Mouse (Mus musculus) forebrain, embryonic 16.5 days (tissue): ENCODE results near the gene Itga11. TPM values are rescaled to one million over a fixed set of nuclear protein-coding genes. Genes with fewer than 3 reads are reported as not detected.
"Not testable (repeated sequence)": the region's sequence is repeated elsewhere in the genome, so short reads cannot be mapped to it uniquely, and the experiment has no call there.

Source experiments
- ATAC-seq: fragments of 200-750 bp; cut with Nextera tagmentation; 2 replicates; pipeline ENCODE4 v1.8.0; 2017; ENCODE audit warnings: mild to moderate bottlenecking, moderate library complexity
- H3K27ac ChIP-seq: fragments of 300-500 bp; sonication (generic); 2 replicates; pipeline ENCODE4 v1.5.1; 2014; ENCODE audit warnings: low read length, control low read depth
- H3K27me3 ChIP-seq: fragments of 300-500 bp; sonication (generic); replicated peaks from 2 replicates; pipeline ENCODE4 v1.6.1; 2014; ENCODE audit warnings: low read length; ENCODE audit not compliant: control insufficient read depth, insufficient read depth
- H3K36me3 ChIP-seq: fragments of 300-500 bp; sonication (generic); 2 replicates; pipeline ENCODE4 v1.6.1; 2014; ENCODE audit not compliant: control insufficient read depth, insufficient read depth
- H3K4me1 ChIP-seq: fragments of 300-500 bp; sonication (generic); replicated peaks from 2 replicates; pipeline ENCODE4 v1.6.1; 2014; ENCODE audit warnings: low read length; ENCODE audit not compliant: control insufficient read depth, insufficient read depth
- H3K4me2 ChIP-seq: fragments of 300-500 bp; sonication (generic); 2 replicates; pipeline ENCODE4 v1.6.1; 2014; ENCODE audit warnings: mild to moderate bottlenecking, low read length, control low read depth
- H3K4me3 ChIP-seq: fragments of 300-500 bp; sonication (generic); replicated peaks from 2 replicates; pipeline ENCODE4 v1.5.1; 2014; ENCODE audit warnings: mild to moderate bottlenecking, low read length, control low read depth
- H3K9ac ChIP-seq: fragments of 300-500 bp; sonication (generic); replicated peaks from 2 replicates; pipeline ENCODE4 v1.6.1; 2014; ENCODE audit warnings: low read depth, low read length, control low read depth
- H3K9me3 ChIP-seq: fragments of 300-500 bp; sonication (generic); 2 replicates; pipeline ENCODE4 v1.6.1; 2016; ENCODE audit warnings: low read length; ENCODE audit not compliant: control insufficient read depth
- WGBS: fragments of 180-500 bp; shearing (Covaris S2); extraction: QIAGEN DNeasy Blood & Tissue Kit; methylation state at CpG from one replicate; pipeline ENCODE4 v1.1.7; 2014; 5-methylcytosine and 5-hydroxymethylcytosine counted together
- polyA plus RNA-seq: library from polyadenylated mRNA; unstranded; fragments of >200 nt; fragmentation: Nextera tagmentation; extraction: Ambion mirVana; gene quantifications from 2 replicates; pipeline ENCODE4 v1.2.1, GENCODE M21; 2015

Itga11 gene
- polyA plus RNA-seq, 1 experiment from 2014 or later, result 1.0 TPM

- Histone ChIP-seq H3K4me1 (peaks cover 10% of the 10 kb centered on the region), H3K9me3 (no peaks in the 10 kb centered on the region), H3K4me2 (no peak overlapping the region), H3K4me3 (no peak overlapping the region), H3K9ac (no peak overlapping the region), H3K27ac (no peak overlapping the region), H3K36me3 (no peaks in the 10 kb centered on the region), H3K27me3 (no peaks in the 10 kb centered on the region)
- 92% methylated on average over 6 of the region's 6 CpGs for WGBS
- ATAC-seq, result no peak
These were observed 26.9 kb upstream of the Itga11 start for GRCm38 (mm10) chr9:62650764-62651163.

- H3K27me3 ChIP-seq, result no peaks in the 10 kb centered on the region
- ATAC-seq, result no peak
- no peak overlapping the region for H3K9ac ChIP-seq
- H3K4me3 ChIP-seq, result no peak overlapping the region
- H3K27ac ChIP-seq, result no peak overlapping the region
- no peak overlapping the region for H3K4me2 ChIP-seq
- no peaks in the 10 kb centered on the region for H3K9me3 ChIP-seq
- no peaks in the 10 kb centered on the region for H3K36me3 ChIP-seq
- 70% methylated on average over 6 of the region's 6 CpGs for WGBS
- H3K4me1 ChIP-seq, result no peaks in the 10 kb centered on the region
These were observed 23.3 kb upstream of the Itga11 start for GRCm38 (mm10) chr9:62654336-62654735.

- no peaks in the 10 kb centered on the region for H3K27me3 ChIP-seq
- no peak for ATAC-seq
- no peak overlapping the region for H3K27ac ChIP-seq
- H3K4me3 ChIP-seq, result no peak overlapping the region
- H3K4me2 ChIP-seq, result no peak overlapping the region
- H3K9ac ChIP-seq, result no peak overlapping the region
- no peaks in the 10 kb centered on the region for H3K9me3 ChIP-seq
- WGBS, result 77% methylated on average over 3 of the region's 3 CpGs
- H3K4me1 ChIP-seq, result no peaks in the 10 kb centered on the region
- H3K36me3 ChIP-seq, result no peaks in the 10 kb centered on the region
These were observed 19.6 kb upstream of the Itga11 start for GRCm38 (mm10) chr9:62658016-62658415.

- Histone ChIP-seq H3K27ac (no peak overlapping the region), H3K4me2 (no peak overlapping the region), H3K9ac (no peak overlapping the region), H3K36me3 (no peaks in the 10 kb centered on the region), H3K4me3 (no peak overlapping the region), H3K9me3 (no peaks in the 10 kb centered on the region), H3K27me3 (no peaks in the 10 kb centered on the region), H3K4me1 (0 out of 2 replicates have a peak, but pooled peaks cover 1% of the 10 kb centered on the region)
- 87% methylated on average over 4 of the region's 4 CpGs for WGBS
- no peak for ATAC-seq
These were observed 18.6 kb upstream of the Itga11 start for GRCm38 (mm10) chr9:62659026-62659425.

- ATAC-seq, result not testable (repeated sequence)
- 82% methylated on average over 9 of the region's 9 CpGs for WGBS
These were observed 16.7 kb upstream of the Itga11 start for GRCm38 (mm10) chr9:62660971-62661370.

GRCm38 (mm10) chr9:62663443-62663842 lies 14.2 kb upstream of the Itga11 start:
- Histone ChIP-seq H3K9me3 (no peaks in the 10 kb centered on the region), H3K4me1 (0 out of 2 replicates have a peak, but pooled peaks cover 3% of the 10 kb centered on the region), H3K27me3 (no peaks in the 10 kb centered on the region), H3K4me3 (no peak overlapping the region), H3K27ac (no peak overlapping the region), H3K36me3 (no peaks in the 10 kb centered on the region), H3K9ac (no peak overlapping the region), H3K4me2 (no peak overlapping the region)
- WGBS, result 45% methylated on average over 2 of the region's 2 CpGs
- no peak for ATAC-seq

More at GRCm38 (mm10) chr9:62660971-62661370, 16.7 kb upstream of the Itga11 start:
- not testable (repeated sequence) for H3K4me1 ChIP-seq, H3K27me3 ChIP-seq, H3K36me3 ChIP-seq, H3K4me3 ChIP-seq, H3K4me2 ChIP-seq, H3K9ac ChIP-seq, H3K9me3 ChIP-seq, H3K27ac ChIP-seq

- Histone ChIP-seq H3K27me3 (no peaks in the 10 kb centered on the region), H3K27ac (no peak overlapping the region), H3K4me1 (0 out of 2 replicates have a peak, but pooled peaks cover 3% of the 10 kb centered on the region), H3K4me3 (no peak overlapping the region), H3K36me3 (no peaks in the 10 kb centered on the region), H3K9me3 (no peaks in the 10 kb centered on the region), H3K9ac (no peak overlapping the region), H3K4me2 (no peak overlapping the region)
- no peak for ATAC-seq
- WGBS, result 46% methylated on average over 10 of the region's 10 CpGs
These were observed 13.4 kb upstream of the Itga11 start for GRCm38 (mm10) chr9:62664115-62664725.

- H3K4me2 ChIP-seq, result no peak overlapping the region
- no peaks in the 10 kb centered on the region for H3K36me3 ChIP-seq
- no peaks in the 10 kb centered on the region for H3K27me3 ChIP-seq
- H3K9ac ChIP-seq, result no peak overlapping the region
- ATAC-seq, result no peak
- H3K27ac ChIP-seq, result no peak overlapping the region
- H3K9me3 ChIP-seq, result no peaks in the 10 kb centered on the region
- H3K4me1 ChIP-seq, result 0 out of 2 replicates have a peak, but pooled peaks cover 3% of the 10 kb centered on the region
- 86% methylated on average over 4 of the region's 4 CpGs for WGBS
- H3K4me3 ChIP-seq, result no peak overlapping the region
These were observed 11.7 kb upstream of the Itga11 start for GRCm38 (mm10) chr9:62665892-62666291.

GRCm38 (mm10) chr9:62668503-62668902 lies 9.1 kb upstream of the Itga11 start:
- Histone ChIP-seq H3K4me3 (no peak overlapping the region), H3K27ac (no peak overlapping the region)
- WGBS, result 97% methylated on average over 4 of the region's 4 CpGs

GRCm38 (mm10) chr9:62673241-62673640 lies 4.4 kb upstream of the Itga11 start:
- H3K9me3 ChIP-seq, result no peaks in the 10 kb centered on the region
- WGBS, result 74% methylated on average over 7 of the region's 7 CpGs
- H3K27me3 ChIP-seq, result peaks cover 16% of the 10 kb centered on the region
- ATAC-seq, result no peak
- H3K4me3 ChIP-seq, result no peak overlapping the region
- no peaks in the 10 kb centered on the region for H3K36me3 ChIP-seq
- no peak overlapping the region for H3K27ac ChIP-seq
- no peak overlapping the region for H3K9ac ChIP-seq
- H3K4me1 ChIP-seq, result peaks cover 10% of the 10 kb centered on the region
- no peak overlapping the region for H3K4me2 ChIP-seq

More at GRCm38 (mm10) chr9:62668503-62668902, 9.1 kb upstream of the Itga11 start:
- Histone ChIP-seq H3K27me3 (no peaks in the 10 kb centered on the region), H3K9me3 (no peaks in the 10 kb centered on the region), H3K9ac (no peak overlapping the region), H3K4me2 (no peak overlapping the region), H3K4me1 (0 out of 2 replicates have a peak, but pooled peaks cover 3% of the 10 kb centered on the region), H3K36me3 (no peaks in the 10 kb centered on the region)
- ATAC-seq, result no peak
